Mouse (Mus musculus) G1E-ER4 (cell line): ENCODE results near the gene Aadacl4. TPM values are rescaled to one million over a fixed set of nuclear protein-coding genes. Genes with fewer than 3 reads are reported as not detected.

Experiments
- GATA1 ChIP-seq: IDR thresholded peaks from one replicate; pipeline ENCODE4 v1.8.0; 2012; ENCODE audit warnings: low read length, inconsistent platforms
- polyA plus RNA-seq: library from polyadenylated mRNA; stranded (reverse); fragments of >175 nt; gene quantifications from 2 replicates; pipeline ENCODE4 v1.2.3, GENCODE M21; 2012

Aadacl4 gene
- polyA plus RNA-seq = not detected in 2 replicates

GRCm38 (mm10) chr4:144613407-144613806, at the start of gene Aadacl4:
TSS of gene Aadacl4 (plus strand) at chr4:144613707.
- no peak for TF ChIP-seq GATA1

- TF ChIP-seq GATA1 = no peak
Measured at GRCm38 (mm10) chr4:144565034-144565433, 48.5 kb upstream of the Aadacl4 start, which contains the start of gene Gm13124. TSS of gene Gm13124 (minus strand) at chr4:144565134.

- TF ChIP-seq GATA1 = no peak
Measured at GRCm38 (mm10) chr4:144567752-144568151, 45.8 kb upstream of the Aadacl4 start.

- TF ChIP-seq GATA1 = no peak
Measured at GRCm38 (mm10) chr4:144592790-144593189, 20.7 kb upstream of the Aadacl4 start.

- TF ChIP-seq GATA1 = no peak
Measured at GRCm38 (mm10) chr4:144614586-144614985, 1.1 kb downstream of the Aadacl4 start.

- no peak for TF ChIP-seq GATA1
Measured at GRCm38 (mm10) chr4:144638263-144638662, 24.8 kb downstream of the Aadacl4 start.

Other genes with a start within 250 kb of the Aadacl4 start
- gene Pramef20, start 235.8 kb upstream of the Aadacl4 start, polyA plus RNA-seq = not detected in 2 replicates
- gene Pramef12, start 205.2 kb upstream of the Aadacl4 start, polyA plus RNA-seq = not detected in 2 replicates
- not detected in 2 replicates for gene 1700012P22Rik, start 174.9 kb upstream of the Aadacl4 start, polyA plus RNA-seq
- not detected in 2 replicates for gene Gm9944, start 160.4 kb upstream of the Aadacl4 start, polyA plus RNA-seq
- gene Aadacl3, start 150.0 kb upstream of the Aadacl4 start, polyA plus RNA-seq = not detected in 2 replicates
- gene 9430007A20Rik, start 93.9 kb upstream of the Aadacl4 start, polyA plus RNA-seq = not detected in 2 replicates
- not detected in 2 replicates for gene Gm13124, start 48.6 kb upstream of the Aadacl4 start, polyA plus RNA-seq
- not detected in 2 replicates for gene Gm436, start 72.7 kb downstream of the Aadacl4 start, polyA plus RNA-seq
- not detected in 2 replicates for gene Gm13178, start 107.7 kb downstream of the Aadacl4 start, polyA plus RNA-seq
- gene Gm438, start 172.9 kb downstream of the Aadacl4 start, polyA plus RNA-seq = not detected in 2 replicates